Comparison of ENCODE assay signal across 17 mouse cellular contexts in genomic region chr13:64182091-64182490, GRCm38 (mm10).
"Had no signal": no experiment of that assay in that cellular context is flagged by ENCODE, and none has a peak within 500 bp of the region (broad histone marks: within the 10 kb centered on the region; RNA-seq: fewer than 3 reads in every experiment).

No protein-coding gene starts in this region.

- H3K36me3 ChIP-seq: liver, embryonic 13.5 days had no signal

- H3K9ac ChIP-seq: limb, embryonic 12.5 days; limb, embryonic 15.5 days; liver, embryonic 13.5 days had no signal

- DNase-seq: kidney, adult 2 months; kidney, postnatal 10 days; kidney, postnatal 36 days; left cerebral cortex, postnatal 4 days; liver, embryonic 13.5 days; lung, adult 2 months; lung, postnatal 14 days; lung, postnatal 4 days; midbrain, embryonic 14.5 days; right cerebral cortex, adult 18-20 months; right cerebral cortex, postnatal 14 days; right cerebral cortex, postnatal 4 days; thymus, adult 18-20 months; thymus, postnatal 36 days had no signal

- H3K9me3 ChIP-seq: limb, embryonic 12.5 days; limb, embryonic 15.5 days; liver, embryonic 13.5 days had no signal

- H3K4me2 ChIP-seq: limb, embryonic 12.5 days; limb, embryonic 15.5 days; liver, embryonic 13.5 days; midbrain, embryonic 11.5 days had no signal

- H3K27me3 ChIP-seq: limb, embryonic 12.5 days; limb, embryonic 15.5 days; liver, embryonic 13.5 days had no signal

- H3K4me3 ChIP-seq: limb, embryonic 12.5 days; limb, embryonic 15.5 days; liver, embryonic 13.5 days had no signal

- H3K27ac ChIP-seq: limb, embryonic 12.5 days; limb, embryonic 15.5 days; liver, embryonic 13.5 days had no signal

- H3K4me1 ChIP-seq: limb, embryonic 12.5 days; limb, embryonic 15.5 days had no signal
